Mouse (Mus musculus) liver, adult 2 months (tissue): ENCODE measurements around the gene Olfr678. TPM values are rescaled to one million over a fixed set of nuclear protein-coding genes. Genes with fewer than 3 reads are reported as not detected.
A peak's percentile ranks its signal among the peaks of the same experiment; 100 is the strongest.
"Not testable (repeated sequence)": the region's sequence is repeated elsewhere in the genome, so short reads cannot be mapped to it uniquely, and the experiment has no call there.

Experiments
- DNase-seq: peaks from one replicate; pipeline ENCODE4 v3.0.0-alpha.2; 2011; ENCODE audit warnings: low read depth, low spot score; ENCODE audit errors: extremely low read depth
- H3K27ac ChIP-seq: fragments of 200-500 bp; replicated peaks from 2 replicates; pipeline ENCODE4 v1.5.1; 2012; ENCODE audit warnings: low read depth, mild to moderate bottlenecking, control low read depth, inconsistent platforms, low read length; ENCODE audit not compliant: insufficient read depth
- H3K27me3 ChIP-seq: fragments of 200-500 bp; 2 replicates; pipeline ENCODE4 v1.6.1; 2012; ENCODE audit warnings: mild to moderate bottlenecking, moderate library complexity, low read length, inconsistent platforms; ENCODE audit not compliant: control insufficient read depth, insufficient read depth
- H3K36me3 ChIP-seq: fragments of 200-500 bp; 2 replicates; pipeline ENCODE4 v1.6.1; 2012; ENCODE audit warnings: low read length, inconsistent platforms; ENCODE audit not compliant: control insufficient read depth, insufficient read depth
- H3K4me1 ChIP-seq: fragments of 200-500 bp; 2 replicates; pipeline ENCODE4 v1.6.1; 2011; ENCODE audit warnings: low read length; ENCODE audit not compliant: control insufficient read depth, insufficient read depth
- H3K4me3 ChIP-seq: fragments of 200-500 bp; 2 replicates; pipeline ENCODE4 v1.5.1; 2011; ENCODE audit warnings: low read depth, mild to moderate bottlenecking, control low read depth, low read length, moderate library complexity; ENCODE audit not compliant: insufficient read depth
- H3K79me2 ChIP-seq: fragments of 200-500 bp; 2 replicates; pipeline ENCODE4 v1.6.1; 2012; ENCODE audit warnings: inconsistent platforms, mild to moderate bottlenecking, low read length, moderate library complexity; ENCODE audit not compliant: control insufficient read depth, insufficient read depth
- H3K9ac ChIP-seq: fragments of 200-500 bp; 2 replicates; pipeline ENCODE4 v1.6.1; 2012; ENCODE audit warnings: low read depth, mild to moderate bottlenecking, control low read depth, inconsistent platforms, low read length
- CTCF ChIP-seq: fragments of 200-500 bp; IDR thresholded peaks from 2 replicates; pipeline ENCODE4 v1.5.1; 2011; ENCODE audit warnings: low read depth, low read length, control low read depth
- POLR2A ChIP-seq: fragments of 200-500 bp; IDR thresholded peaks from 2 replicates; pipeline ENCODE4 v1.6.1; 2011; ENCODE audit warnings: low read length, control low read depth; ENCODE audit not compliant: insufficient read depth; ENCODE audit errors: extremely low read depth
- WGBS: fragments of 180-500 bp; shearing (Covaris S2); methylation state at CpG from one replicate; pipeline ENCODE4 v1.1.7; 2018; 5-methylcytosine and 5-hydroxymethylcytosine counted together
- polyA plus RNA-seq: library from polyadenylated mRNA; depleted of rRNA; stranded (reverse); fragments of >200 nt; gene quantifications from 2 replicates; pipeline ENCODE4 v1.2.3, GENCODE M21; 2012; rRNA removed
- total RNA-seq: library from RNA; depleted of rRNA; stranded (reverse); fragments of >200 nt; gene quantifications from 2 replicates; pipeline ENCODE4 v1.2.3, GENCODE M21; 2014; rRNA removed

The Olfr678 gene
- total RNA-seq, result not detected in 2 replicates
- polyA plus RNA-seq, result not detected in 2 replicates

GRCm38 (mm10) chr7:105064175-105064574, at the start of gene Olfr678:
TSS of gene Olfr678 (plus strand) at chr7:105064475.
- Histone ChIP-seq H3K27ac (no peak within 1 kb of the TSS), H3K79me2 (no peaks in the 10 kb centered on the region), H3K36me3 (no peaks in the 10 kb centered on the region), H3K9ac (no peak within 1 kb of the TSS), H3K27me3 (no peaks in the 10 kb centered on the region), H3K4me3 (no peak within 1 kb of the TSS), H3K4me1 (no peaks in the 10 kb centered on the region)
- WGBS, result 86% methylated on average over 1 of the region's 1 CpGs
- no peak for TF ChIP-seq CTCF
- TF ChIP-seq POLR2A, result no peak
- DNase-seq, result no peak

- peak; percentile 0 for DNase-seq
- H3K79me2 ChIP-seq, result no peaks in the 10 kb centered on the region
- whole genome bisulfite sequencing, result 92% methylated on average over 1 of the region's 1 CpGs
Measured at GRCm38 (mm10) chr7:105022530-105022929, 41.7 kb upstream of the Olfr678 start.

GRCm38 (mm10) chr7:105028360-105028759, 35.9 kb upstream of the Olfr678 start, which contains the start of gene Olfr675:
TSS of gene Olfr675 (minus strand) at chr7:105028460.
- Histone ChIP-seq H3K4me3 (no peak within 1 kb of the TSS), H3K9ac (no peak within 1 kb of the TSS), H3K4me1 (no peaks in the 10 kb centered on the region), H3K27ac (no peak within 1 kb of the TSS), H3K27me3 (no peaks in the 10 kb centered on the region), H3K36me3 (no peaks in the 10 kb centered on the region), H3K79me2 (no peaks in the 10 kb centered on the region)
- 81% methylated on average over 1 of the region's 1 CpGs for WGBS
- DNase-seq, result no peak
- TF ChIP-seq POLR2A (no peak), CTCF (no peak)

More at GRCm38 (mm10) chr7:105022530-105022929, 41.7 kb upstream of the Olfr678 start:
- Histone ChIP-seq H3K4me3 (no peak overlapping the region), H3K4me1 (no peaks in the 10 kb centered on the region), H3K27ac (no peak overlapping the region), H3K27me3 (no peaks in the 10 kb centered on the region), H3K9ac (no peak overlapping the region), H3K36me3 (no peaks in the 10 kb centered on the region)
- TF ChIP-seq CTCF (no peak), POLR2A (no peak)

GRCm38 (mm10) chr7:105032398-105032797, 31.9 kb upstream of the Olfr678 start, which contains the start of gene Olfr676:
TSS of gene Olfr676 (plus strand) at chr7:105032698.
- H3K4me1 ChIP-seq, result no peaks in the 10 kb centered on the region
- H3K79me2 ChIP-seq, result no peaks in the 10 kb centered on the region
- no peak within 1 kb of the TSS for H3K4me3 ChIP-seq
- H3K36me3 ChIP-seq, result no peaks in the 10 kb centered on the region
- H3K9ac ChIP-seq, result no peak within 1 kb of the TSS
- TF ChIP-seq CTCF, result no peak
- no peak for TF ChIP-seq POLR2A
- no peaks in the 10 kb centered on the region for H3K27me3 ChIP-seq
- H3K27ac ChIP-seq, result no peak within 1 kb of the TSS
- DNase-seq, result no peak

GRCm38 (mm10) chr7:105033836-105034235, 30.4 kb upstream of the Olfr678 start:
- not testable (repeated sequence) for H3K27me3 ChIP-seq, H3K27ac ChIP-seq, H3K4me3 ChIP-seq, H3K79me2 ChIP-seq, H3K36me3 ChIP-seq, H3K4me1 ChIP-seq, H3K9ac ChIP-seq, DNase-seq
- 49% methylated on average over 5 of the region's 5 CpGs for WGBS

- H3K27ac ChIP-seq, result no peak overlapping the region
- no peaks in the 10 kb centered on the region for H3K79me2 ChIP-seq
- H3K36me3 ChIP-seq, result no peaks in the 10 kb centered on the region
- H3K4me1 ChIP-seq, result no peaks in the 10 kb centered on the region
- DNase-seq, result no peak
- H3K9ac ChIP-seq, result no peak overlapping the region
- H3K4me3 ChIP-seq, result no peak overlapping the region
- no peak for TF ChIP-seq CTCF
- TF ChIP-seq POLR2A, result no peak
- H3K27me3 ChIP-seq, result no peaks in the 10 kb centered on the region
Measured at GRCm38 (mm10) chr7:105058951-105059350, 5.3 kb upstream of the Olfr678 start.
